In the genomic region with DNA sequence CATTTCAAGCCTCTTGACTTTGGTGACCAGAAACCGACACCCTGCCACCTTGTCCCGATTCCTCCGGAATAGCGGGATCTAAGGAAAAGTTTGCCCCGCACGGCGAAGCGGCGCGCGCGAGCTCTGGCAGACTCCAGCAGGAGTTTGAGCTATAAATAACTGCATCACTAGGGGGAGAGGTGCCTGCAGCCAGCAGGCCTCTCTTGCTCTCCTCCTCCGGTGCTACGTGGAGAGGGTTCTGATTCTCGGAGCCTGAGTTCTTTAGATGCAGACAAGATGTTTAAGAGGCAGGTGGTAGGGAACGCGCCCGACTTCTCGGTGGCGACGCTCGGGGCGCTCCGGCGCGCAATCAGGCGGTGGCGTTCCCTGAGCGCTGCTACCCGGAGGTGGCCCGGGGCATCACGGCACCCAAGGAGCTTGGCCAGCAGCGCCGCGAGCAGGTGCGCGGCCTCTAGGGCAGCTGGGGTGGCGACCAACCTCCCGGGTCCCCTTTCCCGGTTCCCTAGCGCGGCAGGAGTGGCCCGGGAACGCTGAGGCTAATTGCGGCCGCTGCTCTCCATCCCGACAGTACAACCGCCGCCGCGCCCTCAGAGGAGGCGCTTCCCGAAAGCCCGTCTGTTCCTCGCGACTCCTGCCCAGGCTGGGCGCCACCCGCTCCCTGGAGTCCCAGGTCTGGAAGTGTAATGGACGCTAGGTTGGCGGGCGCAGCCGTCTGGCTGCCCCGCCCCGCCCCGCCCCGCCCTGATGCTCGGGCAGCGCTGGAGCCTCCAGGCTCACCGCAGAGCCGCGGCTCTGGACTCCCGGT, we compare ENCODE assay signal across 8 mouse cellular contexts. TPM values are rescaled to one million over a fixed set of nuclear protein-coding genes. Genes with fewer than 3 reads are reported as not detected.
A peak's percentile ranks its signal among the peaks of the same experiment; 100 is the strongest.
DNase-seq lines count a peak whose midpoint lies in the region; ATAC-seq and TF ChIP-seq lines count a peak whose summit lies in the region.

No protein-coding gene starts in this region.

- H3K4me1 ChIP-seq in E14TG2a.4 (replicated peaks; ENCODE audit: low read depth, low read length) = peaks cover 19% of the 10 kb centered on the region
- H3K4me1 ChIP-seq in forebrain, embryonic 12.5 days = no peaks in the 10 kb centered on the region; the same call in 1 of the 2 replicates
- peaks cover 8% of the 10 kb centered on the region; the same call in 1 of the 2 replicates for H3K4me1 ChIP-seq in heart, embryonic 13.5 days
- H3K4me1 ChIP-seq in kidney, postnatal 0 days (replicated peaks; ENCODE audit: insufficient read depth, low read length) = no peaks in the 10 kb centered on the region
- H3K4me1 ChIP-seq in liver, embryonic 13.5 days (replicated peaks) = peaks cover 9% of the 10 kb centered on the region

- WGBS in forebrain, embryonic 12.5 days = under 1% methylated on average over 71 of the region's 72 CpGs
- under 1% methylated on average over 67 of the region's 72 CpGs for WGBS in heart, embryonic 13.5 days
- under 1% methylated on average over 72 of the region's 72 CpGs for WGBS in kidney, postnatal 0 days
- under 1% methylated on average over 72 of the region's 72 CpGs for WGBS in liver, embryonic 13.5 days (ENCODE audit: insufficient replicate concordance)

- peak; percentile 60 for ATAC-seq in cerebellum, adult (ENCODE audit: insufficient number of reproducible peaks, low FRiP score, low TSS enrichment)
- peak; percentile 45 for ATAC-seq in forebrain, embryonic 12.5 days (ENCODE audit: low FRiP score)
- ATAC-seq in heart, embryonic 13.5 days (ENCODE audit: extremely low read depth, insufficient number of reproducible peaks, low FRiP score, low TSS enrichment) = peak; percentile 11; the same call in 1 of the 2 replicates
- ATAC-seq in kidney, postnatal 0 days (replicated peaks; ENCODE audit: low FRiP score, low read depth) = peak; percentile 42
- ATAC-seq in liver, embryonic 13.5 days (ENCODE audit: low read depth) = no peak

- peak; percentile 81 for DNase-seq in kidney, postnatal 0 days (ENCODE audit: low spot score)
- DNase-seq in liver, embryonic 13.5 days = peak; percentile 1
- DNase-seq in neural tube, embryonic 10.5 days (ENCODE audit: extremely low spot score, low spot score) = peak; percentile 79
- DNase-seq in testis, postnatal 14 days (ENCODE audit: low spot score) = peak; percentile 49

- H3K27ac ChIP-seq in forebrain, embryonic 12.5 days = peak overlapping the region; percentile 95
- peak overlapping the region; percentile 97 for H3K27ac ChIP-seq in heart, embryonic 13.5 days (replicated peaks)
- peak overlapping the region; percentile 58; the same call in 1 of the 2 replicates for H3K27ac ChIP-seq in kidney, postnatal 0 days
- no peak overlapping the region for H3K27ac ChIP-seq in liver, embryonic 13.5 days

- H3K9ac ChIP-seq in forebrain, embryonic 12.5 days = peak overlapping the region; percentile 87
- H3K9ac ChIP-seq in heart, embryonic 13.5 days = peak overlapping the region; percentile 92
- peak overlapping the region; percentile 58 for H3K9ac ChIP-seq in kidney, postnatal 0 days (ENCODE audit: low read depth, low read length)
- H3K9ac ChIP-seq in liver, embryonic 13.5 days = peak overlapping the region; percentile 43; the same call in 1 of the 2 replicates

- peaks cover 28% of the 10 kb centered on the region for H3K27me3 ChIP-seq in E14TG2a.4 (ENCODE audit: insufficient read depth, low read length)
- no peaks in the 10 kb centered on the region for H3K27me3 ChIP-seq in forebrain, embryonic 12.5 days
- no peaks in the 10 kb centered on the region for H3K27me3 ChIP-seq in heart, embryonic 13.5 days (replicated peaks)
- no peaks in the 10 kb centered on the region for H3K27me3 ChIP-seq in kidney, postnatal 0 days (ENCODE audit: insufficient read depth, low read length)
- peaks cover 49% of the 10 kb centered on the region for H3K27me3 ChIP-seq in liver, embryonic 13.5 days

- no peak for TF ChIP-seq CTCF in E14TG2a.4 (conservative IDR thresholded peaks at IDR 0.05; ENCODE audit: low read length)
- peak; percentile 43 for TF ChIP-seq CTCF in kidney, postnatal 0 days (IDR thresholded peaks at IDR 0.05; ENCODE audit: low read depth)

- peak overlapping the region; percentile 85 for H3K4me3 ChIP-seq in E14TG2a.4 (replicated peaks; ENCODE audit: low read length)
- peak overlapping the region; percentile 78 for H3K4me3 ChIP-seq in forebrain, embryonic 12.5 days (replicated peaks)
- peak overlapping the region; percentile 76 for H3K4me3 ChIP-seq in heart, embryonic 13.5 days
- peak overlapping the region; percentile 83 for H3K4me3 ChIP-seq in kidney, postnatal 0 days (replicated peaks; ENCODE audit: low read depth, low read length)
- H3K4me3 ChIP-seq in liver, embryonic 13.5 days (replicated peaks) = peak overlapping the region; percentile 63

- H3K36me3 ChIP-seq in E14TG2a.4 (ENCODE audit: insufficient read depth, low read length) = no peaks in the 10 kb centered on the region
- no peaks in the 10 kb centered on the region for H3K36me3 ChIP-seq in forebrain, embryonic 12.5 days (replicated peaks)
- peaks cover 2% of the 10 kb centered on the region; the same call in 1 of the 2 replicates for H3K36me3 ChIP-seq in heart, embryonic 13.5 days
- H3K36me3 ChIP-seq in kidney, postnatal 0 days (ENCODE audit: insufficient read depth, low read length) = no peaks in the 10 kb centered on the region
- H3K36me3 ChIP-seq in liver, embryonic 13.5 days = no peaks in the 10 kb centered on the region

- no peaks in the 10 kb centered on the region for H3K9me3 ChIP-seq in E14TG2a.4 (ENCODE audit: low read length)
- no peaks in the 10 kb centered on the region for H3K9me3 ChIP-seq in forebrain, embryonic 12.5 days
- H3K9me3 ChIP-seq in heart, embryonic 13.5 days = no peaks in the 10 kb centered on the region
- no peaks in the 10 kb centered on the region for H3K9me3 ChIP-seq in kidney, postnatal 0 days (replicated peaks; ENCODE audit: low read length)
- H3K9me3 ChIP-seq in liver, embryonic 13.5 days (replicated peaks) = no peaks in the 10 kb centered on the region

- peak overlapping the region; percentile 73 for H3K4me2 ChIP-seq in forebrain, embryonic 12.5 days
- peak overlapping the region; percentile 82 for H3K4me2 ChIP-seq in heart, embryonic 13.5 days
- H3K4me2 ChIP-seq in kidney, postnatal 0 days (ENCODE audit: low read length) = peak overlapping the region; percentile 79
- H3K4me2 ChIP-seq in liver, embryonic 13.5 days = peak overlapping the region; percentile 84

RNA-seq across cellular contexts. Expression of gene Epha7, which starts 2.1 kb away (rescaled TPM):
- 42.9 and 53.9 TPM in 2 replicates for polyA plus RNA-seq in forebrain, embryonic 12.5 days (2016; fragmentation: Nextera tagmentation; extraction: Ambion mirVana)
- polyA plus RNA-seq in heart, embryonic 13.5 days (2015; fragmentation: Nextera tagmentation; extraction: Ambion mirVana) = 33.9 and 37.4 TPM in 2 replicates
- polyA plus RNA-seq in kidney, postnatal 0 days (2015; fragmentation: Nextera tagmentation; extraction: Ambion mirVana) = 10.0 and 12.9 TPM in 2 replicates
- polyA plus RNA-seq in liver, embryonic 13.5 days (2015; fragmentation: Nextera tagmentation; extraction: Ambion mirVana) = 2.2 and 3.0 TPM in 2 replicates

Comparison
In these comparisons a context has a peak if more than half of its experiments do, and no peak if none do; other contexts are left out.
1. DNase-seq: peak in every context shown above with its lines; median percentile 81 in kidney, postnatal 0 days; 79 in neural tube, embryonic 10.5 days; 49 in testis, postnatal 14 days; 1 in liver, embryonic 13.5 days.